Mouse (Mus musculus) testis, adult 2 months (tissue): ENCODE data around the gene Arglu1. TPM values are rescaled to one million over a fixed set of nuclear protein-coding genes. Genes with fewer than 3 reads are reported as not detected.

Experiments used
- H3K27ac ChIP-seq: fragments of 200-500 bp; 2 replicates; pipeline ENCODE4 v1.5.1; 2012; ENCODE audit warnings: low read depth, low read length; ENCODE audit not compliant: control insufficient read depth, insufficient read depth
- H3K27me3 ChIP-seq: fragments of 200-500 bp; 2 replicates; pipeline ENCODE4 v1.6.1; 2012; ENCODE audit warnings: mild to moderate bottlenecking, low read length, moderate library complexity; ENCODE audit not compliant: control insufficient read depth, insufficient read depth
- H3K36me3 ChIP-seq: fragments of 200-500 bp; 2 replicates; pipeline ENCODE4 v1.6.1; 2012; ENCODE audit warnings: mild to moderate bottlenecking, low read length; ENCODE audit not compliant: control insufficient read depth, insufficient read depth
- H3K4me1 ChIP-seq: fragments of 200-500 bp; 2 replicates; pipeline ENCODE4 v1.6.1; 2012; ENCODE audit warnings: low read length; ENCODE audit not compliant: control insufficient read depth, insufficient read depth
- H3K4me3 ChIP-seq: fragments of 200-500 bp; 2 replicates; pipeline ENCODE4 v1.5.1; 2012; ENCODE audit warnings: low read depth, mild to moderate bottlenecking, low read length, moderate library complexity, mixed read lengths; ENCODE audit not compliant: control insufficient read depth
- CTCF ChIP-seq: fragments of 200-500 bp; IDR thresholded peaks from 2 replicates; pipeline ENCODE4 v1.5.1; 2012; ENCODE audit warnings: low read depth, mild to moderate bottlenecking, inconsistent platforms, low read length, moderate library complexity; ENCODE audit not compliant: control insufficient read depth, insufficient read depth, insufficient replicate concordance
- POLR2A ChIP-seq: fragments of 200-500 bp; IDR thresholded peaks from 2 replicates; pipeline ENCODE4 v1.6.1; 2012; ENCODE audit warnings: low read depth, mild to moderate bottlenecking, inconsistent platforms, low read length, moderate library complexity; ENCODE audit not compliant: control insufficient read depth
- polyA plus RNA-seq: library from polyadenylated mRNA; depleted of rRNA; stranded (reverse); fragments of >200 nt; gene quantifications from 2 replicates; pipeline ENCODE4 v1.2.3, GENCODE M21; 2012

Arglu1 gene
- polyA plus RNA-seq, 1 experiment: 28.4 TPM

GRCm38 (mm10) chr8:8674864-8675263, 15.5 kb downstream of the Arglu1 start:
- no peak overlapping the region for H3K4me3 ChIP-seq
- TF ChIP-seq CTCF: no peak
- TF ChIP-seq POLR2A: no peak
- no peaks in the 10 kb centered on the region; the same call in none of the 2 replicates for H3K36me3 ChIP-seq
- H3K27me3 ChIP-seq: no peaks in the 10 kb centered on the region
- H3K4me1 ChIP-seq: no peaks in the 10 kb centered on the region
- no peak overlapping the region for H3K27ac ChIP-seq

GRCm38 (mm10) chr8:8661759-8662138, 28.6 kb downstream of the Arglu1 start:
- TF ChIP-seq POLR2A (no peak), CTCF (peak; percentile 57; the same call in 1 of the 2 replicates)
- peak overlapping the region; percentile 91 for H3K4me3 ChIP-seq
- peak overlapping the region; percentile 41 for H3K27ac ChIP-seq
- no peaks in the 10 kb centered on the region for H3K27me3 ChIP-seq
- H3K4me1 ChIP-seq: peaks cover 12% of the 10 kb centered on the region
- H3K36me3 ChIP-seq: no peaks in the 10 kb centered on the region; the same call in none of the 2 replicates

GRCm38 (mm10) chr8:8661103-8661758, 29.1 kb downstream of the Arglu1 start, which contains the start of gene Efnb2:
Efnb2 (minus strand) TSS chr8:8661242.
- no peaks in the 10 kb centered on the region for H3K27me3 ChIP-seq
- peak within 1 kb of the TSS; percentile 41 for H3K27ac ChIP-seq
- peaks cover 12% of the 10 kb centered on the region for H3K4me1 ChIP-seq
- H3K36me3 ChIP-seq: no peaks in the 10 kb centered on the region; the same call in 1 of the 2 replicates
- no peak for TF ChIP-seq CTCF
- TF ChIP-seq POLR2A: peak; percentile 63
- peak within 1 kb of the TSS; percentile 91 for H3K4me3 ChIP-seq

GRCm38 (mm10) chr8:8660307-8661098, 29.8 kb downstream of the Arglu1 start:
- H3K4me1 ChIP-seq: peaks cover 12% of the 10 kb centered on the region
- H3K4me3 ChIP-seq: peak overlapping the region; percentile 91
- TF ChIP-seq CTCF (no peak), POLR2A (no peak)
- no peaks in the 10 kb centered on the region; the same call in 1 of the 2 replicates for H3K36me3 ChIP-seq
- H3K27ac ChIP-seq: peak overlapping the region; percentile 28; the same call in 1 of the 2 replicates
- no peaks in the 10 kb centered on the region for H3K27me3 ChIP-seq

GRCm38 (mm10) chr8:8659503-8660306, 30.6 kb downstream of the Arglu1 start:
- Histone ChIP-seq H3K27me3 (no peaks in the 10 kb centered on the region), H3K36me3 (no peaks in the 10 kb centered on the region), H3K27ac (no peak overlapping the region), H3K4me3 (peak overlapping the region; percentile 91), H3K4me1 (peaks cover 12% of the 10 kb centered on the region)
- TF ChIP-seq POLR2A (no peak), CTCF (no peak)

- no peak overlapping the region for H3K27ac ChIP-seq
- no peaks in the 10 kb centered on the region for H3K27me3 ChIP-seq
- TF ChIP-seq POLR2A (no peak), CTCF (peak; percentile 54; the same call in 1 of the 2 replicates)
- H3K4me1 ChIP-seq: peaks cover 12% of the 10 kb centered on the region
- no peaks in the 10 kb centered on the region for H3K36me3 ChIP-seq
- H3K4me3 ChIP-seq: no peak overlapping the region
Measured at GRCm38 (mm10) chr8:8658426-8659224, 31.7 kb downstream of the Arglu1 start.
